Mouse (Mus musculus): Measurements from ENCODE around the gene Pmf1. TPM values are rescaled to one million over a fixed set of nuclear protein-coding genes. Genes with fewer than 3 reads are reported as not detected.
"Not testable (repeated sequence)": the region's sequence is repeated elsewhere in the genome, so short reads cannot be mapped to it uniquely, and the experiment has no call there.

Pmf1 gene
- total and polyA plus RNA-seq, 2 experiments from 2014 or later, result 39.4 to 47.2 TPM

GRCm38 (mm10) chr3:88440500-88441381 lies 30.6 kb upstream of the Pmf1 start:
- H3K4me1 ChIP-seq (ENCODE audit: insufficient read depth, low read length), result peaks cover 5% of the 10 kb centered on the region; the same call in 1 of the 2 replicates
- WGBS, result 17% methylated on average over 27 of the region's 27 CpGs
- no peak overlapping the region for H3K9ac ChIP-seq (replicated peaks; ENCODE audit: low read length)
- peaks cover 11% of the 10 kb centered on the region; the same call in 1 of the 2 replicates for H3K36me3 ChIP-seq (ENCODE audit: insufficient read depth, low read length)
- ATAC-seq (peak; percentile 25; the same call in 1 of the 2 replicates), DNase-seq (ENCODE audit: low spot score) (peak; percentile 78)
- peak; percentile 78 for TF ChIP-seq CTCF (IDR thresholded peaks at IDR 0.05; ENCODE audit: low read depth)
- 0 out of 2 replicates have a peak overlapping the region, but pooled peaks have one; percentile 26 for H3K27ac ChIP-seq
- peak overlapping the region; percentile 18 for H3K4me2 ChIP-seq (ENCODE audit: low read depth, low read length)
- no peak overlapping the region for H3K4me3 ChIP-seq (ENCODE audit: low read length)
- no peaks in the 10 kb centered on the region for H3K27me3 ChIP-seq (ENCODE audit: insufficient read depth, low read length)
- H3K9me3 ChIP-seq (ENCODE audit: low read length), result no peaks in the 10 kb centered on the region

GRCm38 (mm10) chr3:88439582-88439981 lies 29.5 kb upstream of the Pmf1 start:
- Histone ChIP-seq H3K4me3 (ENCODE audit: low read length) (no peak overlapping the region), H3K9ac (replicated peaks; ENCODE audit: low read length) (no peak overlapping the region), H3K4me1 (ENCODE audit: insufficient read depth, low read length) (peaks cover 5% of the 10 kb centered on the region; the same call in 1 of the 2 replicates), H3K36me3 (ENCODE audit: insufficient read depth, low read length) (peaks cover 11% of the 10 kb centered on the region), H3K27ac (no peak overlapping the region), H3K4me2 (ENCODE audit: low read depth, low read length) (no peak overlapping the region), H3K27me3 (ENCODE audit: insufficient read depth, low read length) (no peaks in the 10 kb centered on the region), H3K9me3 (ENCODE audit: low read length) (no peaks in the 10 kb centered on the region)
- no peak for ATAC-seq
- no peak for DNase-seq (ENCODE audit: low spot score)
- 44% methylated on average over 4 of the region's 4 CpGs for WGBS
- TF ChIP-seq CTCF (IDR thresholded peaks at IDR 0.05; ENCODE audit: low read depth), result no peak

GRCm38 (mm10) chr3:88437454-88437853 lies 27.3 kb upstream of the Pmf1 start:
- no peak for TF ChIP-seq CTCF (IDR thresholded peaks at IDR 0.05; ENCODE audit: low read depth)
- H3K4me3 ChIP-seq (ENCODE audit: low read length), result no peak overlapping the region
- H3K4me2 ChIP-seq (ENCODE audit: low read depth, low read length), result peak overlapping the region; percentile 41; the same call in 1 of the 2 replicates
- H3K4me1 ChIP-seq (ENCODE audit: insufficient read depth, low read length), result peaks cover 5% of the 10 kb centered on the region; the same call in 1 of the 2 replicates
- ATAC-seq (no peak), DNase-seq (ENCODE audit: low spot score) (no peak)
- 0 out of 2 replicates have a peak overlapping the region, but pooled peaks have one; percentile 2 for H3K9ac ChIP-seq (replicated peaks; ENCODE audit: low read length)
- WGBS, result 82% methylated on average over 10 of the region's 10 CpGs
- peak overlapping the region; percentile 20; the same call in 1 of the 2 replicates for H3K27ac ChIP-seq
- no peaks in the 10 kb centered on the region for H3K9me3 ChIP-seq (ENCODE audit: low read length)
- H3K36me3 ChIP-seq (ENCODE audit: insufficient read depth, low read length), result peaks cover 11% of the 10 kb centered on the region
- H3K27me3 ChIP-seq (ENCODE audit: insufficient read depth, low read length), result no peaks in the 10 kb centered on the region

GRCm38 (mm10) chr3:88436395-88437201 lies 26.5 kb upstream of the Pmf1 start:
- Histone ChIP-seq H3K4me2 (ENCODE audit: low read depth, low read length) (peak overlapping the region; percentile 41), H3K4me3 (ENCODE audit: low read length) (peak overlapping the region; percentile 10), H3K9me3 (ENCODE audit: low read length) (no peaks in the 10 kb centered on the region), H3K4me1 (ENCODE audit: insufficient read depth, low read length) (peaks cover 5% of the 10 kb centered on the region; the same call in 1 of the 2 replicates), H3K36me3 (ENCODE audit: insufficient read depth, low read length) (peaks cover 9% of the 10 kb centered on the region), H3K27ac (peak overlapping the region; percentile 20; the same call in 1 of the 2 replicates), H3K9ac (replicated peaks; ENCODE audit: low read length) (no peak overlapping the region), H3K27me3 (ENCODE audit: insufficient read depth, low read length) (no peaks in the 10 kb centered on the region)
- WGBS, result 19% methylated on average over 29 of the region's 29 CpGs
- peak; percentile 76 for DNase-seq (ENCODE audit: low spot score)
- peak; percentile 93 for ATAC-seq
- peak; percentile 64 for TF ChIP-seq CTCF (IDR thresholded peaks at IDR 0.05; ENCODE audit: low read depth)

GRCm38 (mm10) chr3:88435515-88435914 lies 25.4 kb upstream of the Pmf1 start:
- H3K4me3 ChIP-seq (ENCODE audit: low read length), result no peak overlapping the region
- H3K4me2 ChIP-seq (ENCODE audit: low read depth, low read length), result no peak overlapping the region
- no peak overlapping the region for H3K9ac ChIP-seq (replicated peaks; ENCODE audit: low read length)
- no peak for ATAC-seq
- DNase-seq (ENCODE audit: low spot score), result no peak
- peaks cover 1% of the 10 kb centered on the region; the same call in 1 of the 2 replicates for H3K4me1 ChIP-seq (ENCODE audit: insufficient read depth, low read length)
- H3K27ac ChIP-seq, result no peak overlapping the region
- no peaks in the 10 kb centered on the region for H3K9me3 ChIP-seq (ENCODE audit: low read length)
- peaks cover 8% of the 10 kb centered on the region for H3K36me3 ChIP-seq (ENCODE audit: insufficient read depth, low read length)
- TF ChIP-seq CTCF (IDR thresholded peaks at IDR 0.05; ENCODE audit: low read depth), result no peak
- H3K27me3 ChIP-seq (ENCODE audit: insufficient read depth, low read length), result no peaks in the 10 kb centered on the region
- 54% methylated on average over 10 of the region's 10 CpGs for WGBS

- not testable (repeated sequence) for H3K36me3 ChIP-seq (ENCODE audit: insufficient read depth, low read length); H3K27me3 ChIP-seq (ENCODE audit: insufficient read depth, low read length); H3K9me3 ChIP-seq (ENCODE audit: low read length); H3K4me2 ChIP-seq (ENCODE audit: low read depth, low read length); H3K4me1 ChIP-seq (ENCODE audit: insufficient read depth, low read length); ATAC-seq; H3K27ac ChIP-seq; DNase-seq (ENCODE audit: low spot score); H3K4me3 ChIP-seq (ENCODE audit: low read length); H3K9ac ChIP-seq (replicated peaks; ENCODE audit: low read length)
- 69% methylated on average over 8 of the region's 8 CpGs for WGBS
- peak; percentile 44 for TF ChIP-seq CTCF (IDR thresholded peaks at IDR 0.05; ENCODE audit: low read depth)
Measured at GRCm38 (mm10) chr3:88428639-88429038, 18.5 kb upstream of the Pmf1 start.
